Mouse (Mus musculus) midbrain, embryonic 11.5 days (tissue): ENCODE results near the gene Tinf2. TPM values are rescaled to one million over a fixed set of nuclear protein-coding genes. Genes with fewer than 3 reads are reported as not detected.

Experiments used
- ATAC-seq: fragments of 200-750 bp; cut with Nextera tagmentation; 2 replicates; pipeline ENCODE4 v1.8.0; 2017; ENCODE audit warnings: moderate TSS enrichment, moderate library complexity; ENCODE audit not compliant: low FRiP score
- DNase-seq: peaks from one replicate; pipeline ENCODE4 v3.0.0; 2015; ENCODE audit warnings: low spot score; ENCODE audit errors: missing footprints
- H3K27ac ChIP-seq: fragments of 300-500 bp; sonication (generic); 2 replicates; pipeline ENCODE4 v1.5.1; 2014; ENCODE audit warnings: low read depth, low read length
- H3K27me3 ChIP-seq: fragments of 300-500 bp; sonication (generic); 2 replicates; pipeline ENCODE4 v1.6.1; 2014; ENCODE audit warnings: mild to moderate bottlenecking, low read length, moderate library complexity, mixed read lengths; ENCODE audit not compliant: control insufficient read depth, insufficient read depth
- H3K36me3 ChIP-seq: fragments of 300-500 bp; sonication (generic); 2 replicates; pipeline ENCODE4 v1.6.1; 2014; ENCODE audit warnings: mild to moderate bottlenecking, low read length, moderate library complexity, mixed read lengths; ENCODE audit not compliant: control insufficient read depth, insufficient read depth
- H3K4me1 ChIP-seq: fragments of 300-500 bp; sonication (generic); 2 replicates; pipeline ENCODE4 v1.6.1; 2014; ENCODE audit warnings: low read length; ENCODE audit not compliant: control insufficient read depth, insufficient read depth
- H3K4me2 ChIP-seq: fragments of 300-500 bp; sonication (generic); 2 replicates; pipeline ENCODE4 v1.6.1; 2014; ENCODE audit warnings: mild to moderate bottlenecking, moderate library complexity
- H3K4me3 ChIP-seq: fragments of 300-500 bp; sonication (generic); 2 replicates; pipeline ENCODE4 v1.5.1; 2014; ENCODE audit warnings: low read depth, low read length
- H3K9ac ChIP-seq: fragments of 300-500 bp; sonication (generic); 2 replicates; pipeline ENCODE4 v1.6.1; 2014; ENCODE audit warnings: low read length
- H3K9me3 ChIP-seq: fragments of 300-500 bp; sonication (generic); 2 replicates; pipeline ENCODE4 v1.6.1; 2016; ENCODE audit warnings: low read length; ENCODE audit not compliant: control insufficient read depth
- WGBS: fragments of 180-500 bp; shearing (Covaris S2); extraction: QIAGEN DNeasy Blood & Tissue Kit; methylation state at CpG from one replicate; pipeline ENCODE4 v1.1.7; 2014; 5-methylcytosine and 5-hydroxymethylcytosine counted together
- polyA plus RNA-seq: library from polyadenylated mRNA; unstranded; fragments of >200 nt; fragmentation: Nextera tagmentation; extraction: Ambion mirVana; gene quantifications from 2 replicates; pipeline ENCODE4 v1.2.1, GENCODE M21; 2014

The Tinf2 gene
- polyA plus RNA-seq, 1 experiment from 2014 or later = 62.6 TPM

GRCm38 (mm10) chr14:55651528-55651927 lies 30.1 kb downstream of the Tinf2 start:
- Histone ChIP-seq H3K9ac (no peak overlapping the region), H3K4me2 (no peak overlapping the region), H3K9me3 (no peaks in the 10 kb centered on the region), H3K27me3 (no peaks in the 10 kb centered on the region), H3K4me1 (no peaks in the 10 kb centered on the region), H3K36me3 (no peaks in the 10 kb centered on the region), H3K27ac (no peak overlapping the region), H3K4me3 (no peak overlapping the region)
- ATAC-seq (no peak), DNase-seq (peak; percentile 72)
- 89% methylated on average over 7 of the region's 7 CpGs for WGBS

- Histone ChIP-seq H3K9ac (no peak within 1 kb of the TSS), H3K4me3 (no peak within 1 kb of the TSS), H3K27me3 (no peaks in the 10 kb centered on the region), H3K4me1 (peaks cover 1% of the 10 kb centered on the region; the same call in 1 of the 2 replicates), H3K36me3 (no peaks in the 10 kb centered on the region), H3K4me2 (no peak within 1 kb of the TSS), H3K27ac (no peak within 1 kb of the TSS), H3K9me3 (no peaks in the 10 kb centered on the region)
- WGBS = 93% methylated on average over 2 of the region's 2 CpGs
- ATAC-seq (no peak), DNase-seq (no peak)
These were observed 31.7 kb downstream of the Tinf2 start, which contains the start of gene Tssk4 for GRCm38 (mm10) chr14:55649884-55650283. Tssk4 (plus strand) TSS chr14:55650184.

- Histone ChIP-seq H3K27me3 (no peaks in the 10 kb centered on the region), H3K4me2 (peak overlapping the region; percentile 66), H3K9me3 (no peaks in the 10 kb centered on the region), H3K4me1 (peaks cover 15% of the 10 kb centered on the region), H3K36me3 (peaks cover 6% of the 10 kb centered on the region), H3K27ac (no peak overlapping the region), H3K4me3 (peak overlapping the region; percentile 80), H3K9ac (peak overlapping the region; percentile 78)
- DNase-seq = peak; percentile 83
- ATAC-seq = no peak
- WGBS = 38% methylated on average over 17 of the region's 17 CpGs
These were observed 37.2 kb downstream of the Tinf2 start for GRCm38 (mm10) chr14:55644261-55644888.

- H3K9me3 ChIP-seq = no peaks in the 10 kb centered on the region
- peak; percentile 92 for ATAC-seq
- peak within 1 kb of the TSS; percentile 66 for H3K4me2 ChIP-seq
- H3K27ac ChIP-seq = peak within 1 kb of the TSS; percentile 80
- peak within 1 kb of the TSS; percentile 78 for H3K9ac ChIP-seq
- no peaks in the 10 kb centered on the region for H3K27me3 ChIP-seq
- H3K4me3 ChIP-seq = peak within 1 kb of the TSS; percentile 80
- H3K4me1 ChIP-seq = peaks cover 15% of the 10 kb centered on the region
- peaks cover 6% of the 10 kb centered on the region for H3K36me3 ChIP-seq
- DNase-seq = peak; percentile 98
- WGBS = under 1% methylated on average over 89 of the region's 89 CpGs
These were observed 38.3 kb downstream of the Tinf2 start, which contains the start of gene Tm9sf1 for GRCm38 (mm10) chr14:55643060-55643907. Tm9sf1 (minus strand) TSS chr14:55643806.

GRCm38 (mm10) chr14:55642679-55643059 lies 39.0 kb downstream of the Tinf2 start:
- Histone ChIP-seq H3K9ac (peak overlapping the region; percentile 78), H3K4me2 (peak overlapping the region; percentile 66), H3K4me1 (peaks cover 15% of the 10 kb centered on the region), H3K27me3 (no peaks in the 10 kb centered on the region), H3K36me3 (peaks cover 10% of the 10 kb centered on the region), H3K9me3 (no peaks in the 10 kb centered on the region), H3K4me3 (peak overlapping the region; percentile 80), H3K27ac (peak overlapping the region; percentile 80)
- DNase-seq (no peak), ATAC-seq (no peak; the same call in 1 of the 2 replicates)
- 23% methylated on average over 8 of the region's 8 CpGs for WGBS

GRCm38 (mm10) chr14:55641291-55641690 lies 40.3 kb downstream of the Tinf2 start:
- Histone ChIP-seq H3K27me3 (no peaks in the 10 kb centered on the region), H3K4me2 (no peak overlapping the region), H3K27ac (no peak overlapping the region), H3K4me3 (no peak overlapping the region), H3K4me1 (peaks cover 15% of the 10 kb centered on the region), H3K9ac (no peak overlapping the region), H3K36me3 (peaks cover 11% of the 10 kb centered on the region), H3K9me3 (no peaks in the 10 kb centered on the region)
- DNase-seq = peak; percentile 69
- 94% methylated on average over 13 of the region's 13 CpGs for WGBS
- ATAC-seq = no peak

- no peak overlapping the region for H3K4me3 ChIP-seq
- no peak overlapping the region for H3K9ac ChIP-seq
- H3K4me2 ChIP-seq = no peak overlapping the region
- peaks cover 11% of the 10 kb centered on the region for H3K36me3 ChIP-seq
- peaks cover 19% of the 10 kb centered on the region for H3K4me1 ChIP-seq
- no peaks in the 10 kb centered on the region for H3K9me3 ChIP-seq
- no peak overlapping the region for H3K27ac ChIP-seq
- WGBS = 95% methylated on average over 14 of the region's 14 CpGs
- DNase-seq (peak; percentile 49), ATAC-seq (no peak)
- no peaks in the 10 kb centered on the region for H3K27me3 ChIP-seq
These were observed 40.8 kb downstream of the Tinf2 start for GRCm38 (mm10) chr14:55640816-55641215.

GRCm38 (mm10) chr14:55637795-55638194 lies 43.8 kb downstream of the Tinf2 start, which contains the start of gene Gm49378:
Gm49378 (minus strand) TSS chr14:55637895.
- Histone ChIP-seq H3K27me3 (no peaks in the 10 kb centered on the region), H3K4me1 (peaks cover 19% of the 10 kb centered on the region), H3K27ac (no peak within 1 kb of the TSS), H3K4me2 (no peak within 1 kb of the TSS), H3K36me3 (peaks cover 14% of the 10 kb centered on the region), H3K4me3 (no peak within 1 kb of the TSS), H3K9ac (no peak within 1 kb of the TSS), H3K9me3 (no peaks in the 10 kb centered on the region)
- DNase-seq = no peak
- WGBS = 90% methylated on average over 9 of the region's 9 CpGs
- ATAC-seq = no peak

GRCm38 (mm10) chr14:55635523-55636007 lies 46.1 kb downstream of the Tinf2 start, which contains the start of gene Ipo4:
Ipo4 (minus strand) TSS chr14:55635957.
- H3K27me3 ChIP-seq = no peaks in the 10 kb centered on the region
- DNase-seq (peak; percentile 98), ATAC-seq (peak; percentile 91)
- peaks cover 22% of the 10 kb centered on the region for H3K36me3 ChIP-seq
- peak within 1 kb of the TSS; percentile 55 for H3K27ac ChIP-seq
- peak within 1 kb of the TSS; percentile 78 for H3K9ac ChIP-seq
- H3K4me3 ChIP-seq = peak within 1 kb of the TSS; percentile 61
- H3K4me2 ChIP-seq = peak within 1 kb of the TSS; percentile 96
- peaks cover 13% of the 10 kb centered on the region for H3K4me1 ChIP-seq
- H3K9me3 ChIP-seq = no peaks in the 10 kb centered on the region
- WGBS = 2% methylated on average over 33 of the region's 33 CpGs
